Mouse (Mus musculus) neural tube, embryonic 15.5 days (tissue): ENCODE measurements around the gene Gadd45g. TPM values are rescaled to one million over a fixed set of nuclear protein-coding genes. Genes with fewer than 3 reads are reported as not detected.

Experiments used
- ATAC-seq: fragments of 200-750 bp; cut with Nextera tagmentation; 2 replicates; pipeline ENCODE4 v1.8.0; 2017; ENCODE audit warnings: mild to moderate bottlenecking, moderate TSS enrichment, moderate library complexity; ENCODE audit not compliant: low FRiP score
- H3K27ac ChIP-seq: fragments of 300-500 bp; sonication (generic); replicated peaks from 2 replicates; pipeline ENCODE4 v1.5.1; 2015; ENCODE audit warnings: mild to moderate bottlenecking, inconsistent platforms
- H3K27me3 ChIP-seq: fragments of 300-500 bp; sonication (generic); replicated peaks from 2 replicates; pipeline ENCODE4 v1.6.1; 2015; ENCODE audit warnings: inconsistent platforms
- H3K36me3 ChIP-seq: fragments of 300-500 bp; sonication (generic); 2 replicates; pipeline ENCODE4 v1.6.1; 2015; ENCODE audit warnings: inconsistent platforms
- H3K4me1 ChIP-seq: fragments of 300-500 bp; sonication (generic); 2 replicates; pipeline ENCODE4 v1.6.1; 2015; ENCODE audit warnings: inconsistent platforms
- H3K4me2 ChIP-seq: fragments of 300-500 bp; sonication (generic); 2 replicates; pipeline ENCODE4 v1.6.1; 2015; ENCODE audit warnings: inconsistent platforms, mild to moderate bottlenecking, moderate library complexity
- H3K4me3 ChIP-seq: fragments of 300-500 bp; sonication (generic); replicated peaks from 2 replicates; pipeline ENCODE4 v1.5.1; 2015; ENCODE audit warnings: mild to moderate bottlenecking, inconsistent platforms
- H3K9ac ChIP-seq: fragments of 300-500 bp; sonication (generic); replicated peaks from 2 replicates; pipeline ENCODE4 v1.6.1; 2015; ENCODE audit warnings: mild to moderate bottlenecking, inconsistent platforms
- H3K9me3 ChIP-seq: fragments of 300-500 bp; sonication (generic); replicated peaks from 2 replicates; pipeline ENCODE4 v1.6.1; 2016; ENCODE audit warnings: inconsistent platforms
- WGBS: fragments of 180-500 bp; shearing (Covaris S2); methylation state at CpG from one replicate; pipeline ENCODE4 v1.1.7; 2015; ENCODE audit warnings: mixed read lengths; 5-methylcytosine and 5-hydroxymethylcytosine counted together
- polyA plus RNA-seq: library from polyadenylated mRNA; unstranded; fragments of >200 nt; fragmentation: Nextera tagmentation; extraction: Ambion mirVana; gene quantifications from 2 replicates; pipeline ENCODE4 v1.2.1, GENCODE M21; 2015

Gadd45g gene
- 32.1 and 35.4 TPM in 2 replicates for polyA plus RNA-seq

GRCm38 (mm10) chr13:51846301-51846867 is at the start of gene Gadd45g:
Gene Gadd45g (plus strand): TSS chr13:51846678.
- Histone ChIP-seq H3K27me3 (peaks cover 32% of the 10 kb centered on the region), H3K4me3 (peak within 1 kb of the TSS; percentile 49), H3K9me3 (no peaks in the 10 kb centered on the region), H3K4me1 (peaks cover 62% of the 10 kb centered on the region), H3K27ac (peak within 1 kb of the TSS; percentile 80), H3K36me3 (no peaks in the 10 kb centered on the region), H3K4me2 (peak within 1 kb of the TSS; percentile 91), H3K9ac (peak within 1 kb of the TSS; percentile 63)
- under 1% methylated on average over 31 of the region's 31 CpGs for WGBS
- peak; percentile 90 for ATAC-seq

- Histone ChIP-seq H3K9me3 (no peaks in the 10 kb centered on the region), H3K36me3 (no peaks in the 10 kb centered on the region), H3K9ac (no peak overlapping the region), H3K4me3 (no peak overlapping the region), H3K4me2 (no peak overlapping the region), H3K4me1 (0 out of 2 replicates have a peak, but pooled peaks cover 4% of the 10 kb centered on the region), H3K27me3 (no peaks in the 10 kb centered on the region; the same call in 1 of the 2 replicates), H3K27ac (no peak overlapping the region)
- ATAC-seq, result no peak
- WGBS, result 63% methylated on average over 8 of the region's 8 CpGs
Measured at GRCm38 (mm10) chr13:51797899-51798746, 48.4 kb upstream of the Gadd45g start.

- H3K4me2 ChIP-seq, result no peak overlapping the region
- H3K4me1 ChIP-seq, result 0 out of 2 replicates have a peak, but pooled peaks cover 4% of the 10 kb centered on the region
- H3K9me3 ChIP-seq, result no peaks in the 10 kb centered on the region
- no peak overlapping the region for H3K4me3 ChIP-seq
- H3K36me3 ChIP-seq, result no peaks in the 10 kb centered on the region
- no peaks in the 10 kb centered on the region; the same call in 1 of the 2 replicates for H3K27me3 ChIP-seq
- 85% methylated on average over 16 of the region's 16 CpGs for WGBS
- no peak for ATAC-seq
- no peak overlapping the region for H3K27ac ChIP-seq
- H3K9ac ChIP-seq, result no peak overlapping the region
Measured at GRCm38 (mm10) chr13:51799735-51800522, 46.5 kb upstream of the Gadd45g start.

- H3K27ac ChIP-seq, result no peak overlapping the region
- H3K4me3 ChIP-seq, result no peak overlapping the region
- ATAC-seq, result 0 out of 2 replicates have a peak, but pooled peaks have one; percentile 13
- H3K9ac ChIP-seq, result no peak overlapping the region
- H3K9me3 ChIP-seq, result no peaks in the 10 kb centered on the region
- H3K27me3 ChIP-seq, result no peaks in the 10 kb centered on the region; the same call in 1 of the 2 replicates
- H3K36me3 ChIP-seq, result no peaks in the 10 kb centered on the region
- H3K4me2 ChIP-seq, result no peak overlapping the region
- WGBS, result 62% methylated on average over 9 of the region's 9 CpGs
- peaks cover 10% of the 10 kb centered on the region for H3K4me1 ChIP-seq
Measured at GRCm38 (mm10) chr13:51800921-51801320, 45.6 kb upstream of the Gadd45g start.

- H3K27me3 ChIP-seq, result no peaks in the 10 kb centered on the region
- H3K9ac ChIP-seq, result no peak overlapping the region
- ATAC-seq, result no peak
Measured at GRCm38 (mm10) chr13:51805634-51806033, 40.8 kb upstream of the Gadd45g start.

GRCm38 (mm10) chr13:51806220-51806619 is 40.3 kb upstream of the Gadd45g start:
- H3K27ac ChIP-seq, result peak overlapping the region; percentile 73
- no peak overlapping the region for H3K4me3 ChIP-seq
- peaks cover 14% of the 10 kb centered on the region for H3K4me1 ChIP-seq
- no peaks in the 10 kb centered on the region for H3K36me3 ChIP-seq
- no peak overlapping the region for H3K9ac ChIP-seq
- H3K27me3 ChIP-seq, result no peaks in the 10 kb centered on the region
- no peak overlapping the region for H3K4me2 ChIP-seq
- 71% methylated on average over 15 of the region's 15 CpGs for WGBS
- no peaks in the 10 kb centered on the region for H3K9me3 ChIP-seq
- ATAC-seq, result peak; percentile 40

More at GRCm38 (mm10) chr13:51805634-51806033, 40.8 kb upstream of the Gadd45g start:
- H3K4me2 ChIP-seq, result no peak overlapping the region
- H3K27ac ChIP-seq, result peak overlapping the region; percentile 73
- no peaks in the 10 kb centered on the region for H3K36me3 ChIP-seq
- whole genome bisulfite sequencing, result 60% methylated on average over 4 of the region's 4 CpGs
- H3K4me3 ChIP-seq, result no peak overlapping the region
- peaks cover 18% of the 10 kb centered on the region for H3K4me1 ChIP-seq
- H3K9me3 ChIP-seq, result no peaks in the 10 kb centered on the region

GRCm38 (mm10) chr13:51808141-51808540 is 38.3 kb upstream of the Gadd45g start:
- ATAC-seq, result no peak
- no peaks in the 10 kb centered on the region for H3K9me3 ChIP-seq
- H3K36me3 ChIP-seq, result no peaks in the 10 kb centered on the region
- H3K4me1 ChIP-seq, result peaks cover 19% of the 10 kb centered on the region
- no peak overlapping the region; the same call in 1 of the 2 replicates for H3K27ac ChIP-seq
- H3K27me3 ChIP-seq, result no peaks in the 10 kb centered on the region
- WGBS, result 32% methylated on average over 12 of the region's 12 CpGs
- H3K9ac ChIP-seq, result no peak overlapping the region
- H3K4me3 ChIP-seq, result no peak overlapping the region
- H3K4me2 ChIP-seq, result no peak overlapping the region

GRCm38 (mm10) chr13:51813621-51814615 is 32.6 kb upstream of the Gadd45g start:
- Histone ChIP-seq H3K4me3 (no peak overlapping the region), H3K9ac (no peak overlapping the region), H3K9me3 (no peaks in the 10 kb centered on the region), H3K27ac (no peak overlapping the region), H3K4me1 (peaks cover 20% of the 10 kb centered on the region), H3K36me3 (no peaks in the 10 kb centered on the region), H3K4me2 (no peak overlapping the region), H3K27me3 (no peaks in the 10 kb centered on the region)
- no peak for ATAC-seq
- WGBS, result 58% methylated on average over 10 of the region's 10 CpGs

- no peak overlapping the region for H3K4me3 ChIP-seq
- ATAC-seq, result no peak
- H3K36me3 ChIP-seq, result no peaks in the 10 kb centered on the region
- no peak overlapping the region for H3K4me2 ChIP-seq
- WGBS, result 92% methylated on average over 6 of the region's 6 CpGs
- peaks cover 20% of the 10 kb centered on the region for H3K4me1 ChIP-seq
- H3K27me3 ChIP-seq, result no peaks in the 10 kb centered on the region
- H3K9ac ChIP-seq, result no peak overlapping the region
- H3K27ac ChIP-seq, result no peak overlapping the region
- no peaks in the 10 kb centered on the region for H3K9me3 ChIP-seq
Measured at GRCm38 (mm10) chr13:51814646-51815045, 31.8 kb upstream of the Gadd45g start.

- no peak overlapping the region for H3K4me2 ChIP-seq
- no peak overlapping the region for H3K4me3 ChIP-seq
- no peaks in the 10 kb centered on the region for H3K9me3 ChIP-seq
- H3K36me3 ChIP-seq, result no peaks in the 10 kb centered on the region
- ATAC-seq, result no peak
- WGBS, result 77% methylated on average over 9 of the region's 9 CpGs
- H3K27ac ChIP-seq, result no peak overlapping the region
- no peak overlapping the region for H3K9ac ChIP-seq
- H3K4me1 ChIP-seq, result peaks cover 20% of the 10 kb centered on the region
- H3K27me3 ChIP-seq, result no peaks in the 10 kb centered on the region
Measured at GRCm38 (mm10) chr13:51815865-51816504, 30.5 kb upstream of the Gadd45g start.
